Mouse (Mus musculus) adrenal gland, adult 2 months (tissue): Measurements from ENCODE around the gene Slc51b. TPM values are rescaled to one million over a fixed set of nuclear protein-coding genes. Genes with fewer than 3 reads are reported as not detected.

Experiments used
- DNase-seq: peaks from one replicate; pipeline ENCODE4 v3.0.0; 2021
- long read RNA-seq: library from polyadenylated mRNA; stranded (forward); transcript quantifications from one replicate; pipeline ENCODE4 v2.0.0, GENCODE M21; 2021
- polyA plus RNA-seq: library from polyadenylated mRNA; depleted of rRNA; stranded (reverse); fragments of >200 nt; gene quantifications from 2 replicates; pipeline ENCODE4 v1.2.3, GENCODE M21; 2012; rRNA removed
- total RNA-seq, 2 experiments: library from RNA; stranded (reverse); gene quantifications; 2 replicates each; pipeline ENCODE4 v1.2.3; 2021

The Slc51b gene
- under 1 TPM in 1 of 2 experiments, not detected in 1; 0.43 TPM for total RNA-seq
- not detected in 2 replicates for polyA plus RNA-seq
- long read RNA-seq, result 0 reads

- peak; percentile 69 for DNase-seq
Measured at GRCm38 (mm10) chr9:65422760-65423501, at the start of gene Slc51b. TSS of gene Slc51b (minus strand) at chr9:65422955.

- DNase-seq, result peak; percentile 30
Measured at GRCm38 (mm10) chr9:65467686-65468085, 44.9 kb upstream of the Slc51b start.

- DNase-seq, result no peak
Measured at GRCm38 (mm10) chr9:65465241-65465640, 42.5 kb upstream of the Slc51b start.

- DNase-seq, result peak; percentile 80
Measured at GRCm38 (mm10) chr9:65464161-65464560, 41.4 kb upstream of the Slc51b start.

DNA sequence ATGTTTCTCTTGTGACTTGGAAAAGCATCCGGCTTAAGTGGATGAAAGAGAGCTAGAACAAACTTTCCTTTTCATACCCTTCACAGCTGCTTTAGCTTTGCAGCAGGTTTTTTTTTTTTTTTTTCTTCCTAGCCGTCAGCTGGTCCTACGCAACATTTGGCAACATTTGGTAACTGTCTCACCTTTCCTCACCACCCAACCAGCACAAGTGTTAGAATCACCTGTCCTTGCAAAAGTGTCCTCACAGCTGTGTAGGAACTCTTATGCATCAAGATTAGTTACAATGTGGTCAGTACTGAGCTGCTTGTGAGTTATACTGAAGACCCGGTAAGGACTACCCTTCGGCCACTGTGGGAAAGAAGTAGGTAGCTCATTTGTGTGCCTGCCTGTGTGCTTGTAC lies 39.8 kb upstream of the Slc51b start:
- DNase-seq, result no peak

DNA sequence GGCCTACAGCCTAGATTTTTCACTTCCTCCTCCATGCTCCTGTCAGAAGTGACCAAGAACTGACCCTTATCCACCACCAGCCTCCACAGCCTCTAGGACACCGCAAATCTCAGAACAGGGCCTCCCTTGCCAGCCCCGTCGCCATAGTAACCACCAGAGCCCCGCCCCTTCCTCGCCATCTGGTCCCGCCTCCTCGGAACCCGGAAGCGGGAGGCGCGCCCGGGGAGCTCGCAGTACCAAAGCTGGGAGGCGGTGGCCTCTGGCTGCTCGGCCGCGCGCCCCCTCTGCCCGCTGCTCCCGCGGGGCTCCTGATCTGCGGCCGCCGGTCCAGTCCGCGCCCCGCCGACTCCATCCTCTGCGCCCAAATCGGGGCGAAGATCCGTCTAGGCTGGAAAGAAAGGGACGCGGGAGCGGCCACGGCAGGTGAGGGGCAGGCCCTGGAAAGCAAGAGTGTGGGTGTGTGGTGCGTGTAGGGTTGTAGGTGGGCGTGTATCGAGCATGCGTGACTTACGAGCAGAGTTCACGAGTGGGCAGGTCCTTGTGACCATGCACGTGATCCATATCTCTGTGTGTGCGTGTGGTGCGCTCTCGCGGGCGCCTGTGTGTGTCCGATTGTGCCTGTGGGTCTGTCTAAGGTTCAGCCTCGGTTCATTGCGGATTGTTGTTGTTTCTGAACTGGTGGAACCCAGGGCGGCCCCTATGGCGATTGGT lies 38.1 kb upstream of the Slc51b start, which contains the start of gene Spg21:
Gene Spg21, plus strand, starts transcription at position 216 of the 711 bp plus-strand sequence.
- peak; percentile 99 for DNase-seq

- no peak for DNase-seq
Measured at GRCm38 (mm10) chr9:65460198-65460597, 37.4 kb upstream of the Slc51b start.

GRCm38 (mm10) chr9:65458975-65459374 lies 36.2 kb upstream of the Slc51b start:
- DNase-seq, result no peak

DNA sequence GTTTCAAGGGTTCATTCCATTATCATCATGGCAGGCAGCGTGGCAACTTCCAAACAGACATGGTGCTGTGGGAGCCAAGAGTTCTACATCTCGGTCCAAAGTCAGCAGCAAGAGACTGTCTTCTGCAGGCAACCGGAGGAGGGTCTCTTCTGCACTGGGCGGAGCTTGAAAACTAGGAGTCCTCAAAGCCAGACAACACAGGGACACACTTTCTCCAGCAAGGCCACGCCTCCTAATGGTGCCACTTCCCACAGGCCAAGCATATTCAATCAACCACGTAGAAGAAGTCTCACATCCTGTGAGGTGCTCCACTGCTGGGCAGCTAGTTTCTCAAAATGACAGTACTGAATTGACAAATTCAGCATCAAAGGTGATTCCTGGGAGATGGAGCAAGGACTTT lies 25.2 kb upstream of the Slc51b start:
- no peak for DNase-seq

- DNase-seq, result no peak
Measured at GRCm38 (mm10) chr9:65444692-65445091, 21.9 kb upstream of the Slc51b start.

DNA sequence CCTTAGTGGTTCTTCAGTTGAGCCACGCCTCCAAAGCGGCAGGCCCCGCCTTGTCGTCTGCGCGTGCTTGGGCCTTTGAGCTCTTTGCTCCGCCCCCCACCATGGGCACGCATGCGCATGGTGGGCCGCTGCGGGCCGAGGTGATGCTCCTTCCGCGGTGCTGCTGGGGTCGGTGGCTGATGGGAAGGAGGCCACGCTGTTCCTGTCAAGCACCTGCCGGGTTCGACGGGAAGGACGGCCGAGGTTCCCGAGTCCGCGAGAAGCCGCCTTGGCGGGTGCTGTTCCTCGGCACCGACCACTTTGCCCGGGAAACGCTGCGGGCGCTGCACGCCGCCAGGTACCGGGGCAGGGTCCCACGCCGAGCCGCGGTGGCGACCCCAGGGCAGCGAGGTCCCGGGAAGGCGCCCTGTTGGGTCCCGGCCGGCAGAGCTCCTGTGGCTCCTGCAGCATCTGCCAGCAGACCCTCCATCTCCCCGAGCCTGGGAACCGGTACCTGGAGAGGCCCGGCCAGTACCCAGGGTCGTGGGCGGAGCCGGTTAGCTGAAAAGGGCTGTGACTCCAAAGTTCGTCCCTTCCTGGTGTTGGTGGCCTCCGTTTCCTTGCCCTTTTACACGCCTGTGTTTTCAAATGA lies 13.0 kb upstream of the Slc51b start, which contains the start of gene Mtfmt:
Gene Mtfmt, plus strand, starts transcription at position 112 of the 631 bp plus-strand sequence.
- peak; percentile 95 for DNase-seq

DNA sequence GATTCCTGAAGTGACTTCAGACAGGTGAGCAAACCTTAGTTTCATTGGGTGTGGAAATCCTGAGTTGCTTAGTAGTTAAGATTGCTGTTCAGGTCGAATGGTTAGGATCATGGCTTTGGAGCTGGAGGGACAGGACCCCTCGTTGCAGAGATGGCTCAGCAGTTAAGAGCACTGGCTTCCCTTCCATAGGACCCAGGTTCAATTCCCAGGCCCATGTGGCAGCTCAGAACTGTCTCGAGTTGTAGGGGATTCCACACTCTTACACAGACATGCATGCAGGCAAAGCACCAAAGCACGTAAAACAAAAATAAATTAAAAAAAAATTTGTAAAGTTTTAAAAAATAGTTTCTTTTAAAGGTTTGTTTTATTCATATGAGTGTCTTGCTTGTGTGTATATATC lies 12.5 kb upstream of the Slc51b start:
- no peak for DNase-seq

- peak; percentile 41 for DNase-seq
Measured at GRCm38 (mm10) chr9:65434140-65434539, 11.4 kb upstream of the Slc51b start.

GRCm38 (mm10) chr9:65432236-65432635 lies 9.5 kb upstream of the Slc51b start:
- DNase-seq, result peak; percentile 85

- DNase-seq, result no peak
Measured at GRCm38 (mm10) chr9:65430921-65431320, 8.2 kb upstream of the Slc51b start.

DNA sequence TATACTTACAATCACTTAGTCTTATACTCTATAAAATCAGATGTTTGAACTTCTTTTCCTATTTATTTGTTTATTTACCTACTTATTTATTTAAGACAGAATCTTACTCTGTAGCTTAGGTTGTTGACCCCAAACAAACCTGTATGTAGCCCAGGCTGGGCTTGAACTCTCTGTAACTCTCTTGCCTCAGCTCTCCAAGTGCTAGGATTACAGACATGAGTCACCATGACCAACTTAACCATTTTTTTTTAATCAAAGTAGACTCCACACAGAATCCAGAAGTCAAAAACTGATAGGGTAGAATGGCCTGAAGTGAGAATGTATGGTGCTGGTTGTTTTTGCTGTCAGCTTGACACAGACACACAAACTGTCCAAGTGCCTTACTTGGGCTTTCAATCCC lies 7.6 kb upstream of the Slc51b start:
- no peak for DNase-seq

DNA sequence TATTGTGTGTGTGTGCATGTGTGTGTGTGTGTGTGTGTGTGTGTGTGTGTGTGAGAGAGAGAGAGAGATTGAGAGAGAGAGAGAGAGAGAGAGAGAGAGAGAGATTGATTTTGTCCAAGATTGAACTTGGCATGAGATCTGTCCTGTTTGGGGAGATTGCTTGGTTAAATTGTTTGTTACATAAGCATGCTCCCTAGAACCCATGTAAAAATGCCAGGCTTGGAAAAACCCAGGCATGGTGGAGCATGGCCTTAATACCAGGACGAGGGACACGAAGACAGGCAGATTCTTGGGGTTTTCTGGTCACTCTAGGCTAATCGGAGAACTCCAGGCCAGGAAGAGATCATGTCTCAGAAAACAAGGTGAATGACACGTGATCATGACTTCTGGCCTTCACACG lies 5.2 kb upstream of the Slc51b start:
- no peak for DNase-seq

- no peak for DNase-seq
Measured at GRCm38 (mm10) chr9:65427511-65427910, 4.8 kb upstream of the Slc51b start.

GRCm38 (mm10) chr9:65424393-65424792 lies 1.6 kb upstream of the Slc51b start:
- DNase-seq, result no peak

GRCm38 (mm10) chr9:65419633-65420032 lies 3.1 kb downstream of the Slc51b start:
- DNase-seq, result no peak

DNA sequence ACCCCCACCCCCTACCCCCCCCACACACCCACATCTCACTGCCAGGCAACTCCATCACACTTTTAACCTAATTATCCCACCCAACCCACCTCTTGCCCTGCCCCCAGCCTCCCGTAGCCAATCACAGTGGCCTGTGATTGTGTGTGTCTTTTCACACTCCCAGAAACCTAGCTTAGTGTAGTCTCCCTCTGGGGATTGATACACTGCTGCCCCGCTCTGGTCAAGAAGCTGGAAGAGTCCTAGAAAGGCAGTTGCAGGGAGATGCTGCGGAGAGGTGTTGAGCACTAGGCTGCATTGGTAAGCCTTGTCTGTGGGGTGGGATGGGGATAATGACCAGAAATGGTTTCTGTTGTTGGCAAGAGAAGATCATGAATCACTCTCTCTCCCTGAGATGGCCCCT lies 5.0 kb downstream of the Slc51b start:
- no peak for DNase-seq

- DNase-seq, result no peak
Measured at GRCm38 (mm10) chr9:65411326-65411725, 11.4 kb downstream of the Slc51b start.

- DNase-seq, result no peak
Measured at GRCm38 (mm10) chr9:65410378-65410777, 12.4 kb downstream of the Slc51b start.
